Mouse (Mus musculus): ENCODE measurements around the gene Kank3. TPM values are rescaled to one million over a fixed set of nuclear protein-coding genes. Genes with fewer than 3 reads are reported as not detected.

Gene Kank3
- polyA plus RNA-seq, 1 experiment from 2014 or later = 10.6 TPM

DNA sequence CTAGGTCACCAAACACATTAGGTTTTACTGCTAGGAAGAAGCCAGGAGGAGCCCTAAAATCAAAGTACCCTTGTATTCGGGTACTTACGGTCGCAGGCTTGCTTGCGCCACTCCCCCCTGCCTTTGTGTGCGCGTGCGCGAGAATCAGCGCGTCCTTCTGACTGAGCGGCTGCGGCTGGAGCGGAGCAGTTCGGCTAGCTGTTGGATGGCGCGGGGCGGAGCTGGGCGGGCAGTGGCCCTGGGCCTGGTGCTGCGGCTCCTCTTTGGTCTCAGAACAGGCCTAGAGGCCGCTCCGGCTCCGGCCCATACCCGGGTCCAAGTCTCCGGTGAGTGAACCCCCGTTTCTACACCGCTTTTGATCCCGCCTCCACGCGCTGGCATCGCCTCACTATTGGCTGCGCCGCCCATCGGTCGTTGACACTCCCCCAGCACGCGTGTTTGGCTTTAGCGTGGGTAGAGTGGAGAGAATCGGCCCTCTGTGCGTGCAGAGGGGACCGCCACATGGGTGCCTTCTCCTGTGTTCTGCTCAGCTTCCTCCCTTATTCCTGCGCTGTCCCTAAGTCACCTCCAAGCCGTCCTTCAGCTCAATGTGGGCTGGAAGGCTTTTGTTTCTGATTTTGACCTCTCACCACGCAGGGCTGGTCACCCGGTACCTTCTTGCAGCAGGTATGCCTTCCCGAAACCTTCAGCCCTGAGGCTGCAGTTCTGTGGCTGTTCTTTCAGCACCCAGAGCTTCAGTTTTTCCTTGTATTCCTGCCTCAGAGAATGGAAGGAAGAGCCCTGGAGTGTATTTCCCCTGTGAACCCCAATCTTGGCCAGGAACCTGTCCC is 32.9 kb downstream of the Kank3 start, which contains the start of gene Cd320:
TSS of gene Cd320 (plus strand) at position 126 of the 830 bp plus-strand sequence.
- H3K27ac ChIP-seq (ENCODE audit: low read depth) = peak within 1 kb of the TSS; percentile 73
- WGBS (ENCODE audit: insufficient replicate concordance) = under 1% methylated on average over 44 of the region's 45 CpGs
- peak; percentile 93 for ATAC-seq

DNA sequence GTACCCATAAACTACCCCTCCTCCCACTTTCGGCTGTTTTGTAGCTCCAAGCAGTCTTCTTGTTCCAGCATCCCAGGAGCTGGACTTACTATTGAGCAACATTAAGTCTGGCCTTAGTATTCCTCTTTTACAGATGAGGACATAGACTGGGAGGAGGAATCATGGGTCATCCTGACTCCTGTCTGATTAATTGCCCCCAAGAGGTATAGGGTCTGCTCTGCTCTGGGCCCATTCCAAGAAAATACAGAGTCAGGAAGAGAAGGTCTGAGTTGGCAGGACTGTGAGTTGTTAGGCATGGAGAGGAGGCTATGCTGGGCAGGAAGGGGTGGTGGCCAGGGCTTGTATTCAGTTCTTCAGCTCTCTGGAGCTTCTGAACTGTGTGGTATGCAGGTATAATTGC is 33.9 kb downstream of the Kank3 start:
- Histone ChIP-seq H3K9me3 (ENCODE audit: low read length) (no peaks in the 10 kb centered on the region), H3K36me3 (replicated peaks; ENCODE audit: insufficient read depth, low read length) (peaks cover under 1% of the 10 kb centered on the region; the same call in 1 of the 2 replicates), H3K4me3 (ENCODE audit: low read depth, low read length) (no peak overlapping the region), H3K27ac (ENCODE audit: low read depth) (no peak overlapping the region), H3K4me2 (ENCODE audit: low read depth, low read length) (no peak overlapping the region), H3K27me3 (ENCODE audit: insufficient read depth, low read length) (no peaks in the 10 kb centered on the region), H3K4me1 (ENCODE audit: insufficient read depth) (peaks cover 11% of the 10 kb centered on the region), H3K9ac (replicated peaks) (no peak overlapping the region)
- no peak for DNase-seq
- TF ChIP-seq EP300 (IDR thresholded peaks at IDR 0.05; ENCODE audit: low read depth) (no peak), CTCF (IDR thresholded peaks at IDR 0.05; ENCODE audit: low read depth) (no peak)
- ATAC-seq = no peak
- WGBS (ENCODE audit: insufficient replicate concordance) = 53% methylated on average over 1 of the region's 1 CpGs

More for the DNA sequence above, 32.9 kb downstream of the Kank3 start, which contains the start of gene Cd320:
- H3K9me3 ChIP-seq (ENCODE audit: low read length) = no peaks in the 10 kb centered on the region
- DNase-seq = peak; percentile 91
- peak within 1 kb of the TSS; percentile 97 for H3K4me2 ChIP-seq (ENCODE audit: low read depth, low read length)
- peaks cover 11% of the 10 kb centered on the region for H3K4me1 ChIP-seq (ENCODE audit: insufficient read depth)
- H3K9ac ChIP-seq (replicated peaks) = peak within 1 kb of the TSS; percentile 75
- H3K36me3 ChIP-seq (replicated peaks; ENCODE audit: insufficient read depth, low read length) = peaks cover 7% of the 10 kb centered on the region; the same call in 1 of the 2 replicates
- H3K27me3 ChIP-seq (ENCODE audit: insufficient read depth, low read length) = no peaks in the 10 kb centered on the region
- TF ChIP-seq CTCF (IDR thresholded peaks at IDR 0.05; ENCODE audit: low read depth) (peak; percentile 41), EP300 (IDR thresholded peaks at IDR 0.05; ENCODE audit: low read depth) (no peak)
- H3K4me3 ChIP-seq (ENCODE audit: low read depth, low read length) = peak within 1 kb of the TSS; percentile 95

DNA sequence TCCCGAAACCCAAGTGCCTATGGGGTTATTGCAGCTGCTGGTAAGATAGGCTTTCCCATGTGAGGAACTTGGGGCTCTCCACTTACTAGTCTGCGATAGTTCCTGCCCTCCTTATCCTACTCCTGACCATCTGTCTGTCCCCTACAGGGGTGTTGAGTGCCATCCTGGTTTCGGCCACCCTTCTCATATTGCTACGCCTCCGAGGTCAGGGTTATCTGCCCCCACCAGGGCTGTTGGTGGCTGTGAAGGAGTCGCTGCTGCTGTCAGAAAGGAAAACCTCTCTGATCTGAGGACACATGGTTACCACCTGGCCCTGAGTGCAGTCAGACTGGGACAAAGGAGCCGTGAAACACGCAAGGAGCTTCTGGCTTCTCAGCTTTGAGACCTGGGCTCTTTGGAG is 37.8 kb downstream of the Kank3 start:
- peaks cover 11% of the 10 kb centered on the region for H3K4me1 ChIP-seq (ENCODE audit: insufficient read depth)
- H3K27me3 ChIP-seq (ENCODE audit: insufficient read depth, low read length) = no peaks in the 10 kb centered on the region
- TF ChIP-seq EP300 (IDR thresholded peaks at IDR 0.05; ENCODE audit: low read depth) = no peak
- no peak for TF ChIP-seq CTCF (IDR thresholded peaks at IDR 0.05; ENCODE audit: low read depth)
- no peak overlapping the region for H3K27ac ChIP-seq (ENCODE audit: low read depth)
- 62% methylated on average over 8 of the region's 8 CpGs for WGBS (ENCODE audit: insufficient replicate concordance)
- DNase-seq = no peak
- no peak for ATAC-seq
- no peak overlapping the region for H3K4me2 ChIP-seq (ENCODE audit: low read depth, low read length)
- no peak overlapping the region for H3K4me3 ChIP-seq (ENCODE audit: low read depth, low read length)
- no peaks in the 10 kb centered on the region for H3K9me3 ChIP-seq (ENCODE audit: low read length)
- no peaks in the 10 kb centered on the region for H3K36me3 ChIP-seq (replicated peaks; ENCODE audit: insufficient read depth, low read length)
- H3K9ac ChIP-seq (replicated peaks) = no peak overlapping the region

GRCm38 (mm10) chr17:33851331-33851730 is 41.0 kb downstream of the Kank3 start:
- peak; percentile 92 for ATAC-seq
- H3K9ac ChIP-seq (replicated peaks) = no peak overlapping the region
- no peak for DNase-seq
- no peaks in the 10 kb centered on the region for H3K4me1 ChIP-seq (ENCODE audit: insufficient read depth)
- H3K4me2 ChIP-seq (ENCODE audit: low read depth, low read length) = no peak overlapping the region
- no peak for TF ChIP-seq CTCF (IDR thresholded peaks at IDR 0.05; ENCODE audit: low read depth)
- TF ChIP-seq EP300 (IDR thresholded peaks at IDR 0.05; ENCODE audit: low read depth) = no peak
- H3K36me3 ChIP-seq (replicated peaks; ENCODE audit: insufficient read depth, low read length) = no peaks in the 10 kb centered on the region
- H3K27ac ChIP-seq (ENCODE audit: low read depth) = 0 out of 2 replicates have a peak overlapping the region, but pooled peaks have one; percentile 24
- no peak overlapping the region for H3K4me3 ChIP-seq (ENCODE audit: low read depth, low read length)
- 37% methylated on average over 1 of the region's 1 CpGs for WGBS (ENCODE audit: insufficient replicate concordance)
- H3K9me3 ChIP-seq (ENCODE audit: low read length) = no peaks in the 10 kb centered on the region
- no peaks in the 10 kb centered on the region for H3K27me3 ChIP-seq (ENCODE audit: insufficient read depth, low read length)

- TF ChIP-seq EP300 (IDR thresholded peaks at IDR 0.05; ENCODE audit: low read depth) (no peak), CTCF (IDR thresholded peaks at IDR 0.05; ENCODE audit: low read depth) (no peak)
- no peak for DNase-seq
- no peak for ATAC-seq
- H3K4me2 ChIP-seq (ENCODE audit: low read depth, low read length) = no peak overlapping the region
- no peak overlapping the region for H3K9ac ChIP-seq (replicated peaks)
- no peaks in the 10 kb centered on the region for H3K9me3 ChIP-seq (ENCODE audit: low read length)
- H3K27me3 ChIP-seq (ENCODE audit: insufficient read depth, low read length) = no peaks in the 10 kb centered on the region
- H3K4me1 ChIP-seq (ENCODE audit: insufficient read depth) = no peaks in the 10 kb centered on the region
- H3K27ac ChIP-seq (ENCODE audit: low read depth) = no peak overlapping the region
- no peak overlapping the region for H3K4me3 ChIP-seq (ENCODE audit: low read depth, low read length)
- no peaks in the 10 kb centered on the region for H3K36me3 ChIP-seq (replicated peaks; ENCODE audit: insufficient read depth, low read length)
- 78% methylated on average over 4 of the region's 4 CpGs for WGBS (ENCODE audit: insufficient replicate concordance)
These were observed 47.5 kb downstream of the Kank3 start for GRCm38 (mm10) chr17:33857816-33858215.

- no peaks in the 10 kb centered on the region for H3K4me1 ChIP-seq (ENCODE audit: insufficient read depth)
- H3K4me3 ChIP-seq (ENCODE audit: low read depth, low read length) = no peak overlapping the region
- peak; percentile 66 for ATAC-seq
- H3K36me3 ChIP-seq (replicated peaks; ENCODE audit: insufficient read depth, low read length) = no peaks in the 10 kb centered on the region
- no peak overlapping the region for H3K27ac ChIP-seq (ENCODE audit: low read depth)
- peak; percentile 84 for TF ChIP-seq CTCF (IDR thresholded peaks at IDR 0.05; ENCODE audit: low read depth)
- no peak for TF ChIP-seq EP300 (IDR thresholded peaks at IDR 0.05; ENCODE audit: low read depth)
- no peaks in the 10 kb centered on the region for H3K27me3 ChIP-seq (ENCODE audit: insufficient read depth, low read length)
- no peak overlapping the region for H3K9ac ChIP-seq (replicated peaks)
- DNase-seq = peak; percentile 74
- H3K9me3 ChIP-seq (ENCODE audit: low read length) = no peaks in the 10 kb centered on the region
- H3K4me2 ChIP-seq (ENCODE audit: low read depth, low read length) = peak overlapping the region; percentile 44; the same call in 1 of the 2 replicates
- WGBS (ENCODE audit: insufficient replicate concordance) = 20% methylated on average over 9 of the region's 9 CpGs
These were observed 55.2 kb downstream of the Kank3 start for GRCm38 (mm10) chr17:33865330-33866030.

Other genes starting within 250 kb of the Kank3 start
- gene Zfp414, start 181.4 kb upstream of the Kank3 start, polyA plus RNA-seq (2015; fragmentation: Nextera tagmentation; extraction: Ambion mirVana) = 13.7 and 14.3 TPM in 2 replicates
- gene Pram1, start 172.5 kb upstream of the Kank3 start, polyA plus RNA-seq (2015; fragmentation: Nextera tagmentation; extraction: Ambion mirVana) = 5.7 TPM in 2 replicates
- 91.9 and 96.6 TPM in 2 replicates for gene Hnrnpm, start 123.7 kb upstream of the Kank3 start, polyA plus RNA-seq (2015; fragmentation: Nextera tagmentation; extraction: Ambion mirVana)
- 137 and 144 TPM in 2 replicates for gene March2, start 91.8 kb upstream of the Kank3 start, polyA plus RNA-seq (2015; fragmentation: Nextera tagmentation; extraction: Ambion mirVana)
- gene Rab11b, start 50.0 kb upstream of the Kank3 start, polyA plus RNA-seq (2015; fragmentation: Nextera tagmentation; extraction: Ambion mirVana) = 80.4 and 88.9 TPM in 2 replicates
- gene Angptl4, start 28.7 kb upstream of the Kank3 start, polyA plus RNA-seq (2015; fragmentation: Nextera tagmentation; extraction: Ambion mirVana) = 64.4 and 93.5 TPM in 2 replicates
- gene Rps28, start 14.0 kb downstream of the Kank3 start, polyA plus RNA-seq (2015; fragmentation: Nextera tagmentation; extraction: Ambion mirVana) = 699 and 710 TPM in 2 replicates
- gene Ndufa7, start 14.1 kb downstream of the Kank3 start, polyA plus RNA-seq (2015; fragmentation: Nextera tagmentation; extraction: Ambion mirVana) = 379 and 389 TPM in 2 replicates
- 16.6 and 17.4 TPM in 2 replicates for gene Cd320, start 32.6 kb downstream of the Kank3 start, polyA plus RNA-seq (2015; fragmentation: Nextera tagmentation; extraction: Ambion mirVana)
- not detected in 2 replicates for gene Gm7029, start 63.3 kb downstream of the Kank3 start, polyA plus RNA-seq (2015; fragmentation: Nextera tagmentation; extraction: Ambion mirVana)
- gene Kifc1, start 80.1 kb downstream of the Kank3 start, polyA plus RNA-seq (2015; fragmentation: Nextera tagmentation; extraction: Ambion mirVana) = 2.6 and 3.6 TPM in 2 replicates
- 0.41 and 0.54 TPM in 2 replicates for gene Platr17, start 94.6 kb downstream of the Kank3 start, polyA plus RNA-seq (2015; fragmentation: Nextera tagmentation; extraction: Ambion mirVana)
- 12.6 and 13.0 TPM in 2 replicates for gene Daxx, start 98.9 kb downstream of the Kank3 start, polyA plus RNA-seq (2015; fragmentation: Nextera tagmentation; extraction: Ambion mirVana)
- 47.0 and 47.9 TPM in 2 replicates for gene Tapbp, start 105.4 kb downstream of the Kank3 start, polyA plus RNA-seq (2015; fragmentation: Nextera tagmentation; extraction: Ambion mirVana)
- 7.1 and 7.9 TPM in 2 replicates for gene Zbtb22, start 105.4 kb downstream of the Kank3 start, polyA plus RNA-seq (2015; fragmentation: Nextera tagmentation; extraction: Ambion mirVana)
- gene Rgl2, start 119.0 kb downstream of the Kank3 start, polyA plus RNA-seq (2015; fragmentation: Nextera tagmentation; extraction: Ambion mirVana) = 6.8 and 7.4 TPM in 2 replicates
- 82.2 and 85.5 TPM in 2 replicates for gene Pfdn6, start 129.8 kb downstream of the Kank3 start, polyA plus RNA-seq (2015; fragmentation: Nextera tagmentation; extraction: Ambion mirVana)
- gene Wdr46, start 130.1 kb downstream of the Kank3 start, polyA plus RNA-seq (2015; fragmentation: Nextera tagmentation; extraction: Ambion mirVana) = 12.7 and 12.8 TPM in 2 replicates
- gene B3galt4, start 141.0 kb downstream of the Kank3 start, polyA plus RNA-seq (2015; fragmentation: Nextera tagmentation; extraction: Ambion mirVana) = 2.2 and 2.4 TPM in 2 replicates
- 12.5 and 13.4 TPM in 2 replicates for gene Vps52, start 145.3 kb downstream of the Kank3 start, polyA plus RNA-seq (2015; fragmentation: Nextera tagmentation; extraction: Ambion mirVana)
- 1,510 and 1,549 TPM in 2 replicates for gene Rps18, start 145.5 kb downstream of the Kank3 start, polyA plus RNA-seq (2015; fragmentation: Nextera tagmentation; extraction: Ambion mirVana)
- gene H2-K1, start 189.8 kb downstream of the Kank3 start, polyA plus RNA-seq (2015; fragmentation: Nextera tagmentation; extraction: Ambion mirVana) = 274 and 288 TPM in 2 replicates
- gene Ring1, start 214.2 kb downstream of the Kank3 start, polyA plus RNA-seq (2015; fragmentation: Nextera tagmentation; extraction: Ambion mirVana) = 6.0 and 7.1 TPM in 2 replicates
- 49.1 and 51.6 TPM in 2 replicates for gene H2-Ke6, start 217.5 kb downstream of the Kank3 start, polyA plus RNA-seq (2015; fragmentation: Nextera tagmentation; extraction: Ambion mirVana)
- gene Slc39a7, start 221.2 kb downstream of the Kank3 start, polyA plus RNA-seq (2015; fragmentation: Nextera tagmentation; extraction: Ambion mirVana) = 41.3 and 43.4 TPM in 2 replicates
- gene Rxrb, start 221.3 kb downstream of the Kank3 start, polyA plus RNA-seq (2015; fragmentation: Nextera tagmentation; extraction: Ambion mirVana) = 16.2 and 16.4 TPM in 2 replicates
- gene Col11a2, start 228.9 kb downstream of the Kank3 start, polyA plus RNA-seq (2015; fragmentation: Nextera tagmentation; extraction: Ambion mirVana) = 0.21 and 0.47 TPM in 2 replicates

Measured in liver, postnatal 0 days (tissue).